Mouse (Mus musculus): Measurements from ENCODE around the gene Smarca2. TPM values are rescaled to one million over a fixed set of nuclear protein-coding genes. Genes with fewer than 3 reads are reported as not detected.

The Smarca2 gene
- polyA plus RNA-seq, 1 experiment from 2014 or later: 7.5 TPM

- no peaks in the 10 kb centered on the region for H3K27me3 ChIP-seq (replicated peaks)
- no peak for ATAC-seq
- no peak overlapping the region for H3K4me2 ChIP-seq
- H3K27ac ChIP-seq: no peak overlapping the region
- H3K36me3 ChIP-seq: no peaks in the 10 kb centered on the region
- WGBS (ENCODE audit: insufficient replicate concordance): 62% methylated on average over 4 of the region's 4 CpGs
- no peaks in the 10 kb centered on the region for H3K4me1 ChIP-seq
- no peaks in the 10 kb centered on the region for H3K9me3 ChIP-seq (replicated peaks)
- H3K4me3 ChIP-seq: no peak overlapping the region
- no peak overlapping the region for H3K9ac ChIP-seq
Measured at GRCm38 (mm10) chr19:26817901-26818300, 213.1 kb downstream of the Smarca2 start.
